Mouse (Mus musculus): ENCODE data around the gene Eml5.

Eml5 gene

DNA sequence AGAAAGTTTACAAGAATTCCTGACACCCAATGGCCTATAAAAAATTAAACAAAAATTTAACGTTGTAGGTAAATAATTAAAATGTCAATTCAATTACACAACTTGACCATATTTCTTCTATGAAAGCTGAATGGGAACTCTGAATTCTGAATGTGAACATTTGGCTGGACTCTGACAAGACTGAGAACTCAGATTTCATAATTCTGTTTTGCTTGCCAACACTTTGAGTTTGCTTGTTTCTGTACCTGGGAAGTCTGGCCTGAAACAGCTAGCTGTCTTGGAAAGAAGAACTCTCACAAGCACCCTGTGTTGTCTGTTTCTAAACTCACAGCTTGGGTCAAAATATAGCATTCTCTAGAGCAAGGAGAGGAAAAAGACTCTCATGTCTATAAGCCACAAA, 67.4 kb downstream of the Eml5 start:
- DNase-seq: no peak

DNA sequence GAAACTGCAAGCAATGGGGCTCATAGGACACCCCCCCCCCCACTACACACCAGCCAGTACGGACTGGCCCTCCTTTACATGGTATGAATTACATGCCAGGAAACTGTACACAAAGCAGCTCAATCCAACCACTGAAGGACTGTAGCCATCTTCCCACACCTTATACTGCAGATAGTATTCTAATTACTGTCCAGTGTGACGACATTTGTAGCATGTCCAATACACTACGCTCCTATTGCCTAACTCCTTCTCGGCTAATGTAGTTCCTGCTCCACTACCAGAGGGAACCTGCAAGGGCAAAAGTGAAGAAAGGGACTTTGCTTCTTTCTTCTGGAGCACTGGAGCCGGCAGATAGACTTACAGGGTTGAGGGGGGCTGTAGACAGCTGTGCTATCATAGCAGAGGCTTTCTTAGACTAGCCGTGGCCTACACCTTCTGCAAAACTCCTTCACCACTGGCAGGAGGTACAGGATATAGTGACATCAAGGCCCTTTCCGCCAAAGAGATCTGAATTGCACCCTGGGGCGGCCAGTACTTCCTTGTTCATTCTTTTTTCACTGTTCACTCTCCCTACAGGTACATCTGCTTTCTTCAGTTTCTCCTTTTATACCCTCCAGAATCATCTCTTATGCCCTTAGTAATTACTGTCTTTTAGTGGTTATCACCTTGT, 68.2 kb downstream of the Eml5 start:
- no peak for DNase-seq

DNA sequence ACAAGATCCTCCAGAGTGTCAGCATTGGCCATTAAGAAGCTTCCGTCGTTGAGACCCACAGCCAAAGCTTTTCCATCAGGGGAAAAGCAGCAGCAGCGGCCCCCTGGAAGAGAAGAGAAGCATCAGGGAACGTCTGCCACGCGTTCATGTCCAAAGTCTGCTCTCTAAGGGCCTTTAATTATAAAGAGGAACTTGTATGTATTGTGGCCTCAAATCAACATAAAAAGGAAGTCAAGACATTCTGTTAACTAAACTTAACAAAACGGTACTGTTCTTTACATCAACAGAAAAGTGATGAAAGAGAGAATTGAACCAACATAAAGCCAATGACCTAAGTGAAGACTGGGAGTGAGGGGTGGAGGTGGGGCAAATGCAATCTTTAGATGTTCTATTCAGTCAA, 70.2 kb downstream of the Eml5 start:
- no peak for DNase-seq

DNA sequence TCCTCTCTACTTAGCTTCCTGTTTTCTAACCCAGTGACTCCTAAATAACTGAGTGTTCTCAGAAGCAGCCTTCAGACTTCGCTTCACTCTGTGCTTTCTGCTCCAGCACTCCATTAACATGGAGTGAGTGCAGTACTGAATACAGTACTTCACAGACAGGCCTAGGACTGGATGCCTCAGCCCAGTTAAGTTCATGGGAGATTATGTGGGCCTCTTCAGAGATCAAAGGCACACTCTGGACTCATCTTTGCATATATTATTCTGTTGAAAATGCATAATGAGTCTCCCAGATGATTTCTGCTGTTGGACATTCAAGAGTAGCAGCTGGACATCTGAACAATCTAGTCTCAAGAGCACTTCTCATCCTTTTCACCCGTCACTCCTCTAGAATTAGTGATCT, 80.5 kb downstream of the Eml5 start:
- peak; percentile 51 for DNase-seq

DNA sequence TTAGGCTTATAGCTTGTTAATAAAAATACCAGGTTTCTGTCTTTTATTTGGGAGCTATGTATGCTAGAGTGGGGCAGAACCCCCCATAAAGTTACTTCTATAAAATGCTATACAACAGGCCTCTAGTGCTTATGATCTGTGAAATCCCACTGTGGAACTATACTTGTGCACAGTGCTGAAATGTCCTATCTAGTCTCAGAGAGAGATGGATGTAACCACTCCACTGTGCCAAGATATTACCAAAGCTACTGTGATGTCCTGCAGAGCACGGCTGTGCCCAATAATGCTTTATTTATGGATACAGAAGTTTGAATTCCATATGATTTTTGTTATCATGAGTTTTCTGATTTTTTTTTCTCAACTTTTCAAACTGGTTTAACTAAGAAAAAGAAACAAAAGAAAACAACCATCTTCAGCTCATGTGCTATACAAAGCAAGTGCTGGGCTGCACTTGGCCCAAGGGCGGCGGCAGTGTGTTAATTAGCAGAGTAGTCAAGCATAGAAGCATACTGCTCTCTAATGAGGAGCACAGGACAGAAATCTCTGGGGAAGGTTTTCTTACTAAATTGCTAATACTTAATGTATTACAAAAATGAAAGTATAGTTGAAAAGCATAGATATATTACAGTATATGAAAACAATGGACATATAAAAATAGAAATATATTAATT, 97.1 kb downstream of the Eml5 start:
- DNase-seq: no peak

- DNase-seq: peak; percentile 60
Measured at GRCm38 (mm10) chr12:98802245-98802644, 99.0 kb downstream of the Eml5 start.

- DNase-seq: peak; percentile 62
Measured at GRCm38 (mm10) chr12:98800334-98800733, 101.0 kb downstream of the Eml5 start.

DNA sequence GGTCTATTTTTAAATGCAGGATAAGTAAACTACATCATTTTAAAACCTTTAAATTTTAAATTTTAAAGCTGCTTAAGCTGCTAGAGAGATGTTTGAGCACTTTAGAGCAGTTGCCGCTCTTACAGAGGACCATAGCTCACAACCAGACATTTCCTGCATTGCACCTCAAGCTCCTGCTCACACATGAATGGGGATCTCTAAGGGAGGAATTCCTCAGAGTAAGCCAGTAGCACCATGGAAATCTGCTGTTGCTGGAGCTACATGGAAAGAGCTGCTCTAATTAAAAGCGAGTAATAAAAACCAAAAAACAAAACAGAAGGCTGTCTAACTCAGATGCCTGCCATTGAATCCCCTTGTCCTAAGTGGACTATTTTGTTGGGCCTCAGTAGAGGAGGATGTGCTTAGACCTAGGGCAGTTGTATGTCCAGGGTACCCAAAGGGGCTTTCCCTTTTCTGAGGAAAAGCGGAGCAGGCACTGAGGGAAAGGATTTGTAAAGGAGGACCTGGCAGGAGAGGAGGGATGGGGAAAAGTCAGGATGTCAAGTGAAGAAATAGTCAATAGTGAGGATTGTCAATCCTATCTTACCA, 105.5 kb downstream of the Eml5 start:
- no peak for DNase-seq

- no peak for DNase-seq
Measured at GRCm38 (mm10) chr12:98784251-98784650, 117.0 kb downstream of the Eml5 start.

DNA sequence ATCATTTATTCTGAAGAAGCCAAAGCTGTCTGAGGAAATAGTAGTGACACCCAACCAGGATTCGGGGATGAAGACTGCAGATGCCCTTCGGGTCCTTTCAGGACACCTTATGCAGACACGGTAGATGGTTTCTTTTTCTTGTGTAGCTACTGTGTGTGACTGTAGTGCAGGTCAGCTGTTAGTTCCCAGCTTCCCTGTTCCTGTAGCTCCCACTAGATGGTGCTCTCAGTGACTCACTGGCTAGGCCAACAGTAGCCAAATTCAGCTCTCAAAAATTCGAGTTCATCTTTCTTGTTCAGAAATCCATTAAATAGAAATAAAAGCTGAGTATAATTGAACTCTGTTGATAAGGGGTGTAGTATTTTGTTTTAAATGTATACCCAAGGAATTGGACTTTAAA, 122.1 kb downstream of the Eml5 start:
- DNase-seq: no peak

DNA sequence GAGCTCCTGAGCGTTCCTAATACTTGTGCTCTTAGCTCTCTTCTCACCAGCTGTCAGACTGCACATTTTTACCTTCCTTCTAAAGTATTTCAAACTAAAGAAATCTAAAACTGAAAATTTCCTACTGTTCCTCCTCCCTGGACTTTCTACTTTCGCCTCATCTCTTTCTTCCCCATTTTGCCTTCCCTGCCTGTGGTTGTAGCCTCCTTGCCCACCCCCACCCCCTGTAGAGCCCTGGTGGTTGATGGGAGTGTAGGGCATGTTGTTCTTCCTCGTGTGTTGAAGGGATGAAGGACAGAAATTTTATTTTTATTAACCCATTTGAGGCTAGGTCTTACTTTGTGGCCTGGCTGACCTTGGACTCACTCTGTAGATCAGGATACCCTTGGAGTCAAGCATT, 123.8 kb downstream of the Eml5 start:
- DNase-seq: no peak

DNA sequence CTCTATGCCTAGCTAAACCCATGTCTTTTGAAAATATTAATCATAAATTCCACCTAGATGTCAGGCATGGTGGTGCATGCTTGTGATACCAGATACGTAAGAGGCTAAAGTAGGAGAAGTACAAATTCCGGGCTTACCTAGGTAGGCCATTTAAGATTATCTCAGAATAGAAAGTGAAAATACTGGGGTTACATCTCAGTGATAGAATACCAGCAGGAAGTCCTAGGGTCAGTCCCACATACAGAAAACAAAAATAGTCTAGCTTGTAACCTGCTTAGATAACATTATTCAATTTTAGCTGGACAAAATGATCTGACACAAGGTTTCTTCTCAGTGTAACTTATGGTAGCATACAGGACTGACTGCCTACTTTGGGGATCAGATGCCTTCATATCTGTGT, 135.0 kb downstream of the Eml5 start:
- no peak for DNase-seq

GRCm38 (mm10) chr12:98759700-98760099, 141.6 kb downstream of the Eml5 start:
- no peak for DNase-seq

DNA sequence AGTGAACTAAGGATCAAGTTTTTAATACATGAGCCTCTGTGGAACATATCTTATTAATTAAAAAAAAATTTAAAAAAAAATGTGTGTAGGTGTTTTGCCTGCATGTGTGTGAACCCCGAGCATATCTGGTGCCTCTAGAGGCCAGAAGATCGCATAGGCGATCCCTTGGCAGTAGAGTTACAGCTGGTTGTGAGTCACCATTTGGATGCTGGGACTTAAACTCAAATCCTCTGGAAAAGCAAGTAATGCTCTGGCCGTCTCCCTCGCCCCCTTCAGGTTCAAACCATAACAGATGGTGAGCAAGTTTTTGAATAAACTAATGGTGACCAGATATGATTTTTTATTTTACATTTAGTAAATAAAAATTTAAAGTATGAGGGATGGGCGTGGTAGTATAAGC, 143.6 kb downstream of the Eml5 start:
- no peak for DNase-seq

- no peak for DNase-seq
Measured at GRCm38 (mm10) chr12:98747380-98747753, 153.9 kb downstream of the Eml5 start.

DNA sequence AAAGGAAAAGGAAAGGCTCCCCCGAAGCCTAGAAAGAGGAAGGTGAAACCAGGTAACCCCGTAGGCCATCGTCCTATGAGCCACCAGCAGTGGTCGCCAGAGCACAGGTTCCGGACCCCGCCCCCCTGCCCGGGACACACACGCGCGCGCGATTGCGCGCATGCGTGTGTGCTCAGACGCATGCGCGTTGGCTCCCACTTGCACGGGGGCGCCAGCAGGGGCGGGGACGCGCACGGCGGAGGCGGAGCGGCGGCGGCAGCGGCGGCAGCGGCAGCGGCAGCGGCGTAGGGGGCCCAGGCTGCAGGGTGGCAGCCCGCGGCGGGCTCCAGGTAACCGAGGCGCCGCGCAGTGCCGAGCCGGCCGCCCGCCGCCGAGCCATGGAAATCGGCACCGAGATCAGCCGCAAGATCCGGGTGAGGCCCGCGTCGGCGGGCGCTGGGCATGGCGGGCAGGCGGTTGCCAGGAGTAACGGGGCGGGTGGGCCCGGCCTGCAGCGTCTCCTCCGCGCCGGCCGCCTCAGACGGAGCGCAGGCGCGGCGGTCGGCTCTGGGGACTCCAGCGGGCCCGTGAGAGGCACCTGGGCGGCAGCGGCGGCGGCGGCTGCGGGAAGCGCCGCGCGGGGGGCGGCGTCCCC, 154.4 kb downstream of the Eml5 start, which contains the start of gene Zc3h14:
TSS of gene Zc3h14 (plus strand) at position 219 of the 634 bp plus-strand sequence.
- DNase-seq: peak; percentile 99

DNA sequence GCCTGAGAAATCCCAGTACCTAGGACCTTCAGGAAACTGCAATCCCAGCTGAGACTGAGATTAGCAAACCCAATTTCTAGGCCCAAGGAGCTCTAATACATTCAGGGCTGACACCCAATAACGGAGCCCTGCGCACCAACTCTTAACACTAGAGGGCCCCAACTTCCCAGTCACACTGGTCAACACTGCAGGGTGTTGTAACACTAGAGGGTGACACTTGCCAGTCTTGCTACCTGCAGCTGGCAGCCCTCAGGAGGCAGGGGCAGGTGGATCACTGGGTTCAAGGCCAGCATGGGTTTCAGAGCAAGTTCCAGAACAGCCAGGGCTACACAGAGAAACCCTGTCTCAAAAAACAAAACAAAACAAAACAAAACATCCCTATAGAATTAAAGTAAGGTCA, 155.2 kb downstream of the Eml5 start:
- peak; percentile 96 for DNase-seq

GRCm38 (mm10) chr12:98745626-98746025, 155.7 kb downstream of the Eml5 start:
- peak; percentile 85 for DNase-seq

GRCm38 (mm10) chr12:98741011-98741501, 160.2 kb downstream of the Eml5 start:
- DNase-seq: peak; percentile 90

- peak; percentile 87 for DNase-seq
Measured at GRCm38 (mm10) chr12:98737801-98738350, 163.4 kb downstream of the Eml5 start.

- DNase-seq: peak; percentile 98
Measured at GRCm38 (mm10) chr12:98736951-98737800, 164.1 kb downstream of the Eml5 start, which contains the start of gene Ptpn21. Gene Ptpn21, minus strand, starts transcription at chr12:98737405.
